Mouse (Mus musculus) heart, adult 2 months (tissue): Measurements from ENCODE around the gene Gm20388. TPM values are rescaled to one million over a fixed set of nuclear protein-coding genes. Genes with fewer than 3 reads are reported as not detected.
A peak's percentile ranks its signal among the peaks of the same experiment; 100 is the strongest.

Source experiments
- DNase-seq, 2 experiments: peaks; one replicate each; pipeline ENCODE4 v3.0.0; 2021
- H3K27ac ChIP-seq: fragments of 200-600 bp; 2 replicates; pipeline ENCODE4 v1.8.1; 2022
- H3K27me3 ChIP-seq: fragments of 200-500 bp; 2 replicates; pipeline ENCODE4 v1.6.1; 2012; ENCODE audit warnings: mild to moderate bottlenecking, low read length, inconsistent platforms, mixed read lengths; ENCODE audit not compliant: control insufficient read depth, insufficient read depth
- H3K36me3 ChIP-seq: fragments of 200-500 bp; 2 replicates; pipeline ENCODE4 v1.6.1; 2012; ENCODE audit warnings: low read length, inconsistent platforms; ENCODE audit not compliant: control insufficient read depth, insufficient read depth
- H3K4me1 ChIP-seq: fragments of 200-500 bp; 2 replicates; pipeline ENCODE4 v1.6.1; 2011; ENCODE audit warnings: low read length; ENCODE audit not compliant: control insufficient read depth, insufficient read depth
- H3K4me3 ChIP-seq: fragments of 200-600 bp; 2 replicates; pipeline ENCODE4 v1.8.1; 2022
- H3K79me2 ChIP-seq: fragments of 200-500 bp; replicated peaks from 2 replicates; pipeline ENCODE4 v1.6.1; 2012; ENCODE audit warnings: mild to moderate bottlenecking, inconsistent platforms, low read length, moderate library complexity, mixed read lengths; ENCODE audit not compliant: control insufficient read depth, insufficient read depth
- H3K9ac ChIP-seq: fragments of 200-500 bp; 2 replicates; pipeline ENCODE4 v1.6.1; 2012; ENCODE audit warnings: low read depth, mild to moderate bottlenecking, control low read depth, inconsistent platforms, low read length, mixed read lengths
- CTCF ChIP-seq: fragments of 200-600 bp; IDR thresholded peaks from 2 replicates; pipeline ENCODE4 v1.8.1; 2022; ENCODE audit warnings: antibody characterized with exemption, mild to moderate bottlenecking, moderate library complexity
- EP300 ChIP-seq: fragments of 200-500 bp; IDR thresholded peaks from 2 replicates; pipeline ENCODE4 v1.6.1; 2011; ENCODE audit warnings: low read depth, low read length, control low read depth; ENCODE audit not compliant: insufficient read depth
- POLR2A ChIP-seq: fragments of 200-500 bp; IDR thresholded peaks from 2 replicates; pipeline ENCODE4 v1.6.1; 2011; ENCODE audit warnings: mild to moderate bottlenecking, low read depth, low read length, control low read depth; ENCODE audit not compliant: insufficient read depth
- WGBS: fragments of 180-500 bp; shearing (Covaris S2); methylation state at CpG from one replicate; pipeline ENCODE4 v1.1.7; 2018; 5-methylcytosine and 5-hydroxymethylcytosine counted together
- intact Hi-C: fragments of 180-260 bp; cut with DNase I; formaldehyde crosslinking; loops from one replicate; pipeline ENCODE4 v1.15.1; 2025
- polyA plus RNA-seq: library from polyadenylated mRNA; depleted of rRNA; stranded (reverse); fragments of >200 nt; gene quantifications from 2 replicates; pipeline ENCODE4 v1.2.3, GENCODE M21; 2012
- total RNA-seq, 2 experiments: library from RNA; stranded (reverse); gene quantifications; 2 replicates each; pipeline ENCODE4 v1.2.3; 2021

Gene Gm20388
- total and polyA plus RNA-seq, 3 experiments, result 1.8 to 32.3 TPM; not detected in 1

- 55% methylated on average over 5 of the region's 5 CpGs for WGBS
Measured at GRCm38 (mm10) chr8:123005805-123006204, 3095.2 kb downstream of the Gm20388 start.

GRCm38 (mm10) chr8:123011321-123011720 is 3100.7 kb downstream of the Gm20388 start:
- intact Hi-C loops, result no loop called here
- H3K4me3 ChIP-seq, result no peak overlapping the region
- peaks cover 20% of the 10 kb centered on the region for H3K36me3 ChIP-seq
- no peaks in the 10 kb centered on the region for H3K27me3 ChIP-seq
- TF ChIP-seq POLR2A (no peak), EP300 (no peak), CTCF (no peak)
- H3K79me2 ChIP-seq, result peaks cover 8% of the 10 kb centered on the region
- H3K4me1 ChIP-seq, result peaks cover 12% of the 10 kb centered on the region
- H3K27ac ChIP-seq, result no peak overlapping the region
- DNase-seq, result no peak
- no peak overlapping the region for H3K9ac ChIP-seq

More at GRCm38 (mm10) chr8:123005805-123006204, 3095.2 kb downstream of the Gm20388 start:
- peaks cover 18% of the 10 kb centered on the region for H3K4me1 ChIP-seq
- H3K27me3 ChIP-seq, result no peaks in the 10 kb centered on the region
- peaks cover 6% of the 10 kb centered on the region for H3K79me2 ChIP-seq
- no peak overlapping the region for H3K9ac ChIP-seq
- no peak for TF ChIP-seq CTCF
- TF ChIP-seq POLR2A, result no peak
- TF ChIP-seq EP300, result no peak
- H3K4me3 ChIP-seq, result no peak overlapping the region
- H3K36me3 ChIP-seq, result peaks cover 20% of the 10 kb centered on the region
- H3K27ac ChIP-seq, result no peak overlapping the region
- intact Hi-C loops, result no loop called here
- DNase-seq, result no peak

GRCm38 (mm10) chr8:123014429-123014828 is 3103.8 kb downstream of the Gm20388 start:
- intact Hi-C loops, result no loop called here
- TF ChIP-seq POLR2A, result no peak
- no peak for TF ChIP-seq EP300
- TF ChIP-seq CTCF, result no peak
- H3K79me2 ChIP-seq, result peaks cover 11% of the 10 kb centered on the region
- no peak for DNase-seq
- 50% methylated on average over 7 of the region's 7 CpGs for WGBS
- peaks cover 20% of the 10 kb centered on the region for H3K36me3 ChIP-seq
- H3K27ac ChIP-seq, result 0 out of 2 replicates have a peak overlapping the region, but pooled peaks have one; percentile 3
- H3K4me3 ChIP-seq, result no peak overlapping the region
- no peak overlapping the region for H3K9ac ChIP-seq
- peaks cover 22% of the 10 kb centered on the region for H3K4me1 ChIP-seq
- H3K27me3 ChIP-seq, result no peaks in the 10 kb centered on the region

- 28% methylated on average over 3 of the region's 3 CpGs for WGBS
- Histone ChIP-seq H3K4me1 (peaks cover 24% of the 10 kb centered on the region), H3K4me3 (no peak overlapping the region), H3K27ac (no peak overlapping the region), H3K27me3 (no peaks in the 10 kb centered on the region), H3K36me3 (peaks cover 22% of the 10 kb centered on the region), H3K79me2 (peaks cover 11% of the 10 kb centered on the region), H3K9ac (no peak overlapping the region)
- intact Hi-C loops, result no loop called here
- DNase-seq, result no peak
- TF ChIP-seq CTCF (no peak), POLR2A (no peak), EP300 (no peak)
Measured at GRCm38 (mm10) chr8:123015074-123015473, 3104.4 kb downstream of the Gm20388 start.

- Histone ChIP-seq H3K79me2 (peaks cover 8% of the 10 kb centered on the region), H3K27ac (no peak overlapping the region), H3K4me3 (no peak overlapping the region), H3K4me1 (peaks cover 30% of the 10 kb centered on the region), H3K9ac (no peak overlapping the region), H3K27me3 (no peaks in the 10 kb centered on the region), H3K36me3 (peaks cover 30% of the 10 kb centered on the region)
- TF ChIP-seq CTCF (no peak), EP300 (no peak), POLR2A (no peak)
- DNase-seq, result no peak
- intact Hi-C loops, result no loop called here
- 80% methylated on average over 4 of the region's 4 CpGs for WGBS
Measured at GRCm38 (mm10) chr8:123017143-123017542, 3106.5 kb downstream of the Gm20388 start.

- Histone ChIP-seq H3K27ac (no peak overlapping the region), H3K9ac (no peak overlapping the region)
- DNase-seq, result no peak
Measured at GRCm38 (mm10) chr8:123018484-123019164, 3108.0 kb downstream of the Gm20388 start.

More at GRCm38 (mm10) chr8:123018484-123019164, 3108.0 kb downstream of the Gm20388 start:
- H3K4me3 ChIP-seq, result no peak overlapping the region
- no peaks in the 10 kb centered on the region for H3K27me3 ChIP-seq
- 52% methylated on average over 4 of the region's 4 CpGs for WGBS
- peaks cover 9% of the 10 kb centered on the region for H3K79me2 ChIP-seq
- peaks cover 35% of the 10 kb centered on the region for H3K4me1 ChIP-seq
- intact Hi-C loops, result no loop called here
- H3K36me3 ChIP-seq, result peaks cover 34% of the 10 kb centered on the region
- TF ChIP-seq CTCF (no peak), EP300 (no peak), POLR2A (no peak)
